Mouse (Mus musculus) CH12.LX (cell line): ENCODE measurements around the gene Hoxa9. TPM values are rescaled to one million over a fixed set of nuclear protein-coding genes. Genes with fewer than 3 reads are reported as not detected.
A peak's percentile ranks its signal among the peaks of the same experiment; 100 is the strongest.

ENCODE experiments used
- DNase-seq: peaks from one replicate; pipeline ENCODE4 v3.0.0-alpha.2; 2013; ENCODE audit errors: extremely low read depth
- H3K27ac ChIP-seq: 2 replicates; pipeline ENCODE4 v1.5.1; 2012; ENCODE audit warnings: low read depth, mild to moderate bottlenecking, control low read depth, moderate library complexity; ENCODE audit not compliant: insufficient read depth
- H3K27me3 ChIP-seq: replicated peaks from 2 replicates; pipeline ENCODE3; 2012; ENCODE audit warnings: inconsistent platforms
- H3K36me3 ChIP-seq, 2 experiments: replicated peaks in 1 of 2; 2 replicates each; pipeline versions ENCODE3 to v1.6.1; 2012; ENCODE audit warnings: inconsistent platforms in 1 of 2, low read length in 1 of 2, mild to moderate bottlenecking in 1 of 2, mixed read lengths in 1 of 2, moderate library complexity in 1 of 2; ENCODE audit not compliant: control insufficient read depth in 1 of 2, insufficient read depth in 1 of 2
- H3K4me1 ChIP-seq, 2 experiments: 2 replicates each; pipeline ENCODE4 v1.6.1; 2012; ENCODE audit warnings: inconsistent platforms in 1 of 2, moderate library complexity in 1 of 2; ENCODE audit not compliant: insufficient read depth in 2 of 2, control insufficient read depth in 1 of 2
- H3K4me2 ChIP-seq: 2 replicates; pipeline ENCODE4 v1.6.1; 2012; ENCODE audit warnings: low read depth, mild to moderate bottlenecking, control low read depth; ENCODE audit not compliant: poor library complexity, insufficient read depth, severe bottlenecking
- H3K4me3 ChIP-seq, 3 experiments: fragments of 150-350 bp in 1 of 3; sonication (generic) in 1 of 3; replicated peaks in 1 of 3; 2 replicates each; pipeline versions ENCODE3 to v1.5.1; 2011 to 2012; ENCODE audit warnings: low read depth in 2 of 3, low read length in 2 of 3, mild to moderate bottlenecking in 2 of 3, moderate library complexity in 2 of 3, control low read depth in 1 of 3, improper control_type of control experiment in 1 of 3, inconsistent platforms in 1 of 3, mixed read lengths in 1 of 3; ENCODE audit not compliant: poor library complexity in 1 of 3
- H3K79me2 ChIP-seq: replicated peaks from 2 replicates; pipeline ENCODE4 v1.6.1; 2012; ENCODE audit warnings: mild to moderate bottlenecking, moderate library complexity; ENCODE audit not compliant: control insufficient read depth, poor library complexity, insufficient read depth, severe bottlenecking; ENCODE audit errors: extremely low read depth
- H3K9ac ChIP-seq: 2 replicates; pipeline ENCODE4 v1.6.1; 2012; ENCODE audit warnings: low read depth, mild to moderate bottlenecking, control low read depth, moderate library complexity; ENCODE audit not compliant: insufficient read depth
- H3K9me3 ChIP-seq: replicated peaks from 2 replicates; pipeline ENCODE3; 2012; ENCODE audit warnings: low read length, inconsistent platforms, mixed read lengths
- BHLHE40 ChIP-seq: IDR thresholded peaks from 2 replicates; pipeline ENCODE4 v1.6.1; 2011; ENCODE audit warnings: mild to moderate bottlenecking, low read depth, low read length, improper control_type of control experiment
- EP300 ChIP-seq: IDR thresholded peaks from 2 replicates; pipeline ENCODE4 v1.6.1; 2011; ENCODE audit warnings: low read length, improper control_type of control experiment
- ETS1 ChIP-seq: conservative IDR thresholded peaks from 2 replicates; pipeline ENCODE4 v1.6.1; 2012; ENCODE audit warnings: low read depth, mild to moderate bottlenecking, inconsistent platforms, low read length, improper control_type of control experiment, moderate library complexity
- GABPA ChIP-seq: IDR thresholded peaks from 2 replicates; pipeline ENCODE4 v1.6.1; 2012; ENCODE audit warnings: low read depth, low read length, improper control_type of control experiment, inconsistent platforms; ENCODE audit not compliant: insufficient replicate concordance
- HCFC1 ChIP-seq: IDR thresholded peaks from 2 replicates; pipeline ENCODE4 v1.6.1; 2012; ENCODE audit warnings: low read depth, mild to moderate bottlenecking, inconsistent platforms, low read length, improper control_type of control experiment
- JUND ChIP-seq: conservative IDR thresholded peaks from 2 replicates; pipeline ENCODE4 v1.6.1; 2011; ENCODE audit warnings: low read depth, low read length, improper control_type of control experiment
- KAT2A ChIP-seq: IDR thresholded peaks from 2 replicates; pipeline ENCODE4 v1.6.1; 2012; ENCODE audit warnings: low read length, improper control_type of control experiment, inconsistent platforms; ENCODE audit not compliant: insufficient replicate concordance
- MAZ ChIP-seq: IDR thresholded peaks from 2 replicates; pipeline ENCODE4 v1.6.1; 2012; ENCODE audit warnings: low read depth, mild to moderate bottlenecking, inconsistent platforms, low read length, improper control_type of control experiment, moderate library complexity
- MXI1 ChIP-seq: IDR thresholded peaks from 2 replicates; pipeline ENCODE4 v1.6.1; 2011; ENCODE audit warnings: mild to moderate bottlenecking, low read depth, low read length, improper control_type of control experiment
- NRF1 ChIP-seq: IDR thresholded peaks from 2 replicates; pipeline ENCODE4 v1.6.1; 2014; ENCODE audit warnings: low read depth, mild to moderate bottlenecking, inconsistent platforms, low read length, improper control_type of control experiment, moderate library complexity
- POLR2AphosphoS2 ChIP-seq: IDR thresholded peaks from 2 replicates; pipeline ENCODE4 v1.6.1; 2011; ENCODE audit warnings: low read depth, low read length, improper control_type of control experiment
- RAD21 ChIP-seq: IDR thresholded peaks from 2 replicates; pipeline ENCODE4 v1.6.1; 2011; ENCODE audit warnings: low read depth, mild to moderate bottlenecking, low read length, improper control_type of control experiment, moderate library complexity
- SMC3 ChIP-seq: IDR thresholded peaks from 2 replicates; pipeline ENCODE4 v1.6.1; 2011; ENCODE audit warnings: low read depth, low read length, improper control_type of control experiment
- USF1 ChIP-seq: IDR thresholded peaks from 2 replicates; pipeline ENCODE4 v1.6.1; 2014; ENCODE audit warnings: low read depth, mild to moderate bottlenecking, inconsistent platforms, low read length, improper control_type of control experiment
- USF2 ChIP-seq: conservative IDR thresholded peaks from 2 replicates; pipeline ENCODE4 v1.6.1; 2011; ENCODE audit warnings: low read depth, low read length, improper control_type of control experiment
- ZKSCAN1 ChIP-seq: IDR thresholded peaks from 2 replicates; pipeline ENCODE4 v1.6.1; 2012; ENCODE audit warnings: low read depth, inconsistent platforms, low read length, improper control_type of control experiment, borderline replicate concordance
- ZMIZ1 ChIP-seq: IDR thresholded peaks from 2 replicates; pipeline ENCODE4 v1.6.1; 2012; ENCODE audit warnings: low read depth, mild to moderate bottlenecking, inconsistent platforms, low read length, improper control_type of control experiment
- ZNF384 ChIP-seq: IDR thresholded peaks from 2 replicates; pipeline ENCODE4 v1.6.1; 2012; ENCODE audit warnings: low read depth, low read length, improper control_type of control experiment, inconsistent platforms
- dilution Hi-C: fragments of 300-500 bp; cut with MboI; formaldehyde crosslinking; loops from 2 replicates; pipeline ENCODE4 v1.14.3; 2020; ENCODE audit warnings: low sequenced_read_pairs; ENCODE audit not compliant: extremely low pct_unique_long_range_greater_than_20kb, extremely low pct_ligation_motif_present
- in situ Hi-C: fragments of 300-500 bp; cut with MboI; formaldehyde crosslinking; loops from 3 replicates; pipeline ENCODE4 v1.14.3; 2019; ENCODE audit warnings: low sequenced_read_pairs, low pct_ligation_motif_present, low pct_unique_long_range_greater_than_20kb, mixed read lengths
- polyA plus RNA-seq: library from polyadenylated mRNA; unstranded; fragments of >175 nt; gene quantifications from 2 replicates; pipeline ENCODE4 v1.2.1, GENCODE M21; 2012; ENCODE audit warnings: low read depth; ENCODE audit not compliant: insufficient read length
- total RNA-seq, 2 experiments: library from RNA; depleted of rRNA; stranded (reverse); fragments of 300-350 nt in 1 of 2; fragments of >200 nt in 1 of 2; gene quantifications; 2 replicates each; pipeline ENCODE4 v1.2.3; 2012 to 2014

Hoxa9 gene
- total and polyA plus RNA-seq, 3 experiments, result 0.30 to 0.47 (median 0.30) TPM

GRCm38 (mm10) chr6:52238976-52239375 is 8.1 kb upstream of the Hoxa9 start:
- H3K9me3 ChIP-seq, result peaks cover 20% of the 10 kb centered on the region
- no peaks in the 10 kb centered on the region for H3K27me3 ChIP-seq
- peak overlapping the region in 1 of 3 experiments; percentile 60 for H3K4me3 ChIP-seq
- no peak for TF ChIP-seq HCFC1
- TF ChIP-seq KAT2A, result no peak
- no peak for TF ChIP-seq EP300
- no peak for TF ChIP-seq ZNF384
- no peak for TF ChIP-seq MXI1
- TF ChIP-seq USF2, result no peak
- no peak for TF ChIP-seq RAD21
- TF ChIP-seq NRF1, result no peak
- no peak for TF ChIP-seq GABPA
- TF ChIP-seq SMC3, result no peak
- TF ChIP-seq JUND, result no peak
- TF ChIP-seq MAZ, result no peak
- TF ChIP-seq USF1, result no peak
- TF ChIP-seq ZMIZ1, result no peak
- TF ChIP-seq BHLHE40, result no peak
- TF ChIP-seq POLR2AphosphoS2, result no peak
- in situ Hi-C loops, result no loop called here
- H3K4me2 ChIP-seq, result no peak overlapping the region; the same call in 1 of the 2 replicates
- H3K27ac ChIP-seq, result no peak overlapping the region
- peaks cover 0 to 12% of the 10 kb centered on the region in 2 experiments; a peak in 2 of 4 replicates for H3K4me1 ChIP-seq
- dilution Hi-C loops, result no loop called here
- no peak for DNase-seq
- no peaks in the 10 kb centered on the region for H3K79me2 ChIP-seq
- no peak overlapping the region; the same call in 1 of the 2 replicates for H3K9ac ChIP-seq
- H3K36me3 ChIP-seq, result peaks cover under 1 to 28% of the 10 kb centered on the region in 2 experiments

- Histone ChIP-seq H3K36me3 (peaks cover 2 to 36% of the 10 kb centered on the region in 2 experiments), H3K27ac (no peak overlapping the region), H3K4me1 (peaks cover 0 to 12% of the 10 kb centered on the region in 2 experiments; a peak in 2 of 4 replicates), H3K9ac (no peak overlapping the region), H3K9me3 (peaks cover 27% of the 10 kb centered on the region), H3K27me3 (no peaks in the 10 kb centered on the region), H3K79me2 (no peaks in the 10 kb centered on the region), H3K4me3 (no peak overlapping the region), H3K4me2 (no peak overlapping the region)
- dilution Hi-C loops, result no loop called here
- in situ Hi-C loops, result no loop called here
- DNase-seq, result no peak
- TF ChIP-seq ZKSCAN1, result no peak
- no peak for TF ChIP-seq MXI1
- TF ChIP-seq NRF1, result no peak
- no peak for TF ChIP-seq ETS1
These were observed 7.3 kb upstream of the Hoxa9 start for GRCm38 (mm10) chr6:52238155-52238545.
